Mouse (Mus musculus) neural tube, embryonic 14.5 days (tissue): Measurements from ENCODE around the gene Lmntd2. TPM values are rescaled to one million over a fixed set of nuclear protein-coding genes. Genes with fewer than 3 reads are reported as not detected.
A peak's percentile ranks its signal among the peaks of the same experiment; 100 is the strongest.

ENCODE experiments used
- ATAC-seq: fragments of 200-750 bp; cut with Nextera tagmentation; 2 replicates; pipeline ENCODE4 v1.8.0; 2017; ENCODE audit warnings: low read depth, mild to moderate bottlenecking, moderate TSS enrichment, moderate library complexity
- H3K27ac ChIP-seq: fragments of 300-500 bp; sonication (generic); 2 replicates; pipeline ENCODE4 v1.5.1; 2014; ENCODE audit warnings: low read depth, mild to moderate bottlenecking, control low read depth, low read length, moderate library complexity, mixed read lengths
- H3K27me3 ChIP-seq: fragments of 300-500 bp; sonication (generic); 2 replicates; pipeline ENCODE4 v1.6.1; 2014; ENCODE audit warnings: low read length; ENCODE audit not compliant: control insufficient read depth, insufficient read depth
- H3K36me3 ChIP-seq: fragments of 300-500 bp; sonication (generic); 2 replicates; pipeline ENCODE4 v1.6.1; 2014; ENCODE audit warnings: low read length, mixed read lengths; ENCODE audit not compliant: control insufficient read depth, insufficient read depth
- H3K4me1 ChIP-seq: fragments of 300-500 bp; sonication (generic); 2 replicates; pipeline ENCODE4 v1.6.1; 2014; ENCODE audit warnings: low read length; ENCODE audit not compliant: control insufficient read depth, insufficient read depth
- H3K4me2 ChIP-seq: fragments of 300-500 bp; sonication (generic); 2 replicates; pipeline ENCODE4 v1.6.1; 2014; ENCODE audit warnings: mild to moderate bottlenecking, low read depth, low read length, control low read depth
- H3K4me3 ChIP-seq: fragments of 300-500 bp; sonication (generic); 2 replicates; pipeline ENCODE4 v1.5.1; 2014; ENCODE audit warnings: low read depth, low read length, control low read depth, mixed read lengths
- H3K9ac ChIP-seq: fragments of 300-500 bp; sonication (generic); replicated peaks from 2 replicates; pipeline ENCODE4 v1.6.1; 2014; ENCODE audit warnings: low read depth, mild to moderate bottlenecking, control low read depth, low read length, mixed read lengths
- H3K9me3 ChIP-seq: fragments of 300-500 bp; sonication (generic); 2 replicates; pipeline ENCODE4 v1.6.1; 2016; ENCODE audit warnings: low read length; ENCODE audit not compliant: control insufficient read depth
- WGBS: fragments of 180-500 bp; shearing (Covaris S2); extraction: QIAGEN DNeasy Blood & Tissue Kit; methylation state at CpG from one replicate; pipeline ENCODE4 v1.1.7; 2014; 5-methylcytosine and 5-hydroxymethylcytosine counted together
- polyA plus RNA-seq: library from polyadenylated mRNA; unstranded; fragments of >200 nt; fragmentation: Nextera tagmentation; extraction: Ambion mirVana; gene quantifications from 2 replicates; pipeline ENCODE4 v1.2.1, GENCODE M21; 2014

The Lmntd2 gene
- polyA plus RNA-seq, 1 experiment from 2014 or later: 0.21 TPM

DNA sequence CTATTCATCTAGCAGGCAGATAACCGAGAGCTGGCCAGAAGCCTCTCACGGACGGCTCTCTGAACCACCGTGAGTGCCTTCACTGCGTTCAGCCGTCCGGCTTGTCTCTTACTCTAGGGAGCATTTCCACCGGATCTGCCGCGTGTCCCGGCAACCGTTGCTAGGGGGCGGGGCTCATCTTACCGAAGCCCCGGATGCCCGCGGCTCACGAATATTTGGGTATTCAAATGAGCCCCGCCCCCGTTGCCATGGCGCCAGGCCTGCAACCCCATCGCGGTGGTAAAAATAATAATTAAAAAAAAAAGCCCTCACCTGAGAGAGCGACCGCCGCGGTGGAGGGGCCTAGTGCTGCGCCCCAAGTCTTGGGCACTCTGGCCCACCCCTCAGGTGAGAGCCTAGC is 19.1 kb downstream of the Lmntd2 start:
- peak overlapping the region; percentile 54 for H3K9ac ChIP-seq
- H3K27me3 ChIP-seq: no peaks in the 10 kb centered on the region
- H3K36me3 ChIP-seq: peaks cover 26% of the 10 kb centered on the region
- H3K4me3 ChIP-seq: peak overlapping the region; percentile 94
- peaks cover 9% of the 10 kb centered on the region for H3K4me1 ChIP-seq
- peak overlapping the region; percentile 71 for H3K27ac ChIP-seq
- H3K9me3 ChIP-seq: no peaks in the 10 kb centered on the region
- H3K4me2 ChIP-seq: peak overlapping the region; percentile 98
- under 1% methylated on average over 28 of the region's 28 CpGs for WGBS
- peak; percentile 38; the same call in 1 of the 2 replicates for ATAC-seq

DNA sequence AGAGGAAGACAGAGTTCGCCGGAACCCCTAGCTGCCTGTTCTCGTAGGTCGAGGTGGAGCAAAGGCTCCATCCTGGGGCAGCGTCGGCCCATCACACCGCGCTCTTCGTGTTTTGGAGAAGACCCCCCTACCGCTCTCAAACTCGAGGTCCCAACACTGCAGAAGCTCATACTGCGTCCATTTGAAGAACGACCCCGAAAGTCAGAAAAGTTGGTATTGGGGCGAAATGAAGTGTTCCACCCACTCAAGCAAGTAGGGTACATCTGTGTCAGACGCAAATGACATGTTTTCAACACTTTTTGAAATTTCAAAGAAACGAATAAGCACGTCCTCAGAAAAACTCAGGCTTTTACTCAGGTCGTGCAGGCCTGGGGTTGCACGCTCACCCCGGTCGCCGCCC is 19.5 kb downstream of the Lmntd2 start:
- no peaks in the 10 kb centered on the region for H3K27me3 ChIP-seq
- H3K4me1 ChIP-seq: peaks cover 9% of the 10 kb centered on the region
- WGBS: 1% methylated on average over 23 of the region's 23 CpGs
- H3K9ac ChIP-seq: peak overlapping the region; percentile 54
- H3K36me3 ChIP-seq: peaks cover 30% of the 10 kb centered on the region
- H3K9me3 ChIP-seq: no peaks in the 10 kb centered on the region
- peak overlapping the region; percentile 71 for H3K27ac ChIP-seq
- ATAC-seq: no peak
- H3K4me3 ChIP-seq: peak overlapping the region; percentile 94
- H3K4me2 ChIP-seq: peak overlapping the region; percentile 98

DNA sequence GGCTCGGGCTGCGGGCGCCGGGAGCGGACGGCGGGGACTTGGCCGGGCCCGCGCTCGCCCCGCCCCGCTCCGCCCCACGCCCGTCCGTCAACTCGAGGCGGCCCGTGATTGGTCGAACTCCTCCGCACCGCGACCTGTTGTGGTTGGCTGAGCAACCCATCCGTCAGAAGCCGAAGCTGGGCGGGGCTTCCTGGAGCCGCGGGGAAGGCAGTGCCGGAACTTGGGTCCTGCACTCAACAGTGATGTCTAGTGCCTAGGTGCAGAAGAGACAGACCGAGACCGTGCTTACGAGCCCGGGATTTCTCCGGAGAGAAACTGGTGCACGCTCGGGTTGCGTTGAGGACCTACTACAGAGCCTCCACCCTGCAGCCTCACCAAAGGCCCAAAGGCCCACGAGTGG is 19.9 kb downstream of the Lmntd2 start, which contains the start of the genes Hras and Lrrc56:
TSS of gene Hras (minus strand) at position 58 of the 400 bp plus-strand sequence.
TSS of gene Lrrc56 (plus strand) at position 210 of the 400 bp plus-strand sequence.
- H3K9me3 ChIP-seq: no peaks in the 10 kb centered on the region
- H3K27me3 ChIP-seq: no peaks in the 10 kb centered on the region
- peak within 1 kb of the TSS; percentile 92 for H3K9ac ChIP-seq
- peak; percentile 94 for ATAC-seq
- H3K4me3 ChIP-seq: peak within 1 kb of the TSS; percentile 94
- H3K4me1 ChIP-seq: peaks cover 9% of the 10 kb centered on the region
- WGBS: 0% methylated on average over 39 of the region's 39 CpGs
- peaks cover 31% of the 10 kb centered on the region for H3K36me3 ChIP-seq
- H3K4me2 ChIP-seq: peak within 1 kb of the TSS; percentile 98
- H3K27ac ChIP-seq: peak within 1 kb of the TSS; percentile 75

DNA sequence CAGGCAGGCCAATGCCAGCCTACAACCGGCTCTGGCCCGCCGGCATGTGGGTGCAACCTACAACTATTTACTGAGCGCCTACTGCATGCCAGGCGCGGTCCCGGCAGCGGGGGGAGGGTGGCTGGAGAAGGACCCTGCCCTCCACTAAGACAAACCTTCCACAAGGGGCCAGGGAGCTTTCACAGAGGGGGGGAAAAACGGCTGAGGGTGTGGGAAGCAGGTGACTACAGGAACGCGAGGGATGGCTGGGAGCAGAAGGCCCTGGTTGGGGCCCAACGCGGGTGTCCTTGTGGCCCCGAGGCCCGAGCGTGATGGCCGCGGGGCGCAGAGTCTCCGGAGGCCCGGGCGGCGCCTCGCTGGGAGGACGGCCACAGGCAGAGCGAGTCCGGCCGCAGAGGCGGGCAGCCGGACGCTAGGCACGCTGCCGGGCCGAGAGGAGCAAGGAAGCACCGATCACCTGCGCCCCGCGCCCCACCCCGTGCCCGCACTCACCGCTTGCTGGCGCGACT is 20.5 kb downstream of the Lmntd2 start:
- peak; percentile 10 for ATAC-seq
- Histone ChIP-seq H3K4me1 (peaks cover 9% of the 10 kb centered on the region), H3K9ac (peak overlapping the region; percentile 92), H3K9me3 (no peaks in the 10 kb centered on the region), H3K36me3 (peaks cover 31% of the 10 kb centered on the region), H3K4me3 (peak overlapping the region; percentile 94), H3K27me3 (no peaks in the 10 kb centered on the region), H3K27ac (peak overlapping the region; percentile 75), H3K4me2 (peak overlapping the region; percentile 89)
- 3% methylated on average over 34 of the region's 43 CpGs for WGBS

DNA sequence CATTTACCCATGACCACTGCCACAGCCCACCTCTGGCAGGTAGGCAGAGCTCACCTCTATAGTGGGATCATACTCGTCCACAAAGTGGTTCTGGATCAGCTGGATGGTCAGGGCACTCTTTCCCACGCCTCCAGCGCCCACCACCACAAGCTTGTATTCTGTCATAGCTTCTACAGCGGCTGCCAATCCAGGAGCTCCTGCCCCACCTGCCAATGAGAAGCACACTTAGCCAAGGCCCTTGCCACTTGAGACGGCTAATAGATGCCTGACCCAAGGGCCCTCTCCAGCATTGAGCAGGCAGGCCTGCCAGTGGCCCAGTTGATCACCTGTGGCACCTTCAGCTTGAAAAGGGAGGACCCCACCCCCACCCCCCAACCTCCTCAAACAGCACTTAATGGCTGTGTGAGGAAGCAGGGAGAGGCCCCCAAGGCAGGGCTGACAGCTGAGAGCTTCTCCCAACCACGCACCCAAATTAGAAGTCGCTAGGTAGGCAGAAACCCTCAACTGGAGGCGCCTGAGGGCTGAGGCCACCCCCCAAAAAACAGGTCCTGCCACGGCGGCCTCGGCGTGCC is 21.0 kb downstream of the Lmntd2 start:
- Histone ChIP-seq H3K4me2 (peak overlapping the region; percentile 89), H3K9me3 (no peaks in the 10 kb centered on the region), H3K27ac (peak overlapping the region; percentile 75; the same call in 1 of the 2 replicates), H3K36me3 (peaks cover 31% of the 10 kb centered on the region), H3K27me3 (no peaks in the 10 kb centered on the region), H3K9ac (peak overlapping the region; percentile 92), H3K4me1 (peaks cover 9% of the 10 kb centered on the region), H3K4me3 (peak overlapping the region; percentile 94)
- WGBS: 31% methylated on average over 12 of the region's 12 CpGs
- no peak for ATAC-seq

DNA sequence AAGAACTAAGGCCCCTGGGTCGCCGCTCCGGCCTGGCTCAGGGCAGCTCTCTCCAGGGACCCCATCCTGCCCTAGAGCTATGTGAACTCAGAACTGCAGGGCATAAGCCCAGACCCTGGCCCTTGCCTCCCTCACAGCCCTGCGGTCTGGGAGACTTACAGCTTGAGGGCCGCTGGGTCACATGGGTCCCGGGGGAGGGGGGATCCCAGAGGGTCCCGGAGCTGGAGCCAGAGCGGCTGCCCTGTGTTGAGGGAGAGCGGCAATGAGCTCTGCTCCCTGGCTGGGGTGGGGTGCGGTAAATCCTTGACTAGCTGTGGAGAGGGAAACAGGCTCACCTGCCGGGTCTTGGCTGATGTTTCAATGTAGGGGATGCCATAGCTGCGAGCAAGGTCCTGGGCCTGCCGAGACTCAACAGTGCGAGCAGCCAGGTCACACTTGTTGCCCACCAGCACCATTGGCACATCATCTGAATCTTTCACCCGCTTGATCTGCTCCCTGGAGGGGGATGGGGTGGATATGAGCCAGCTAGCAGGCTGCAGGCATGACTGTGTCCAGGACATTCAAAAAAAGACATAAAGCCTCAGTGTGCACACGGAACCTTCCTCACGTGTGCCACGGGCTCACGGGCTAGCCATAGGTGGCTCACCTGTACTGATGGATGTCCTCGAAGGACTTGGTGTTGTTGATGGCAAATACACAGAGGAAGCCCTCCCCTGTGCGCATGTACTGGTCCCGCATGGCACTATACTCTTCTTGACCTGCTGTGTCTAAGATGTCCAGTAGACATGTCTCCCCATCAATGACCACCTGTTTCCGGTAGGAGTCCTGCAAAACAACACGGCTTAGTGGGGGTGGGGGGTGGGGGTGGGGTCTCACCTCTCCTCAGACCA is 21.8 kb downstream of the Lmntd2 start:
- ATAC-seq: no peak

DNA sequence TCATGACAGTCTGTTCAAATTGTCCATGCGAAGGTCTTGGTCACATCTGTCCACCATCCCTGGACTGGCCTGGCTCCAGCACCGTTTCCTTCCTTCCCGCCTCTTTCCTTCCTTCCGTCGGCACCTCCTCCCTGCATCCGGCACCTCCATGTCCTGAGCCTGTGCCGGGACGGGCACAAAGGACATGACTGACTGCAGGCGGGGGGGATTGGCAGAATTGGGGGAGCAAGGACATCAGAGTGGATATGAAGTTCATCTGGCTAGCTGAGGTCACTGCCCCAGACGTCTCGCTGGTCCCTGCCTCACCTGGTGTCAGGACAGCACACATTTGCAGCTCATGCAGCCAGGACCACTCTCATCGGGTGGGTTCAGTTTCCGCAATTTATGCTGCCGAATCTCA is 22.8 kb downstream of the Lmntd2 start:
- H3K27me3 ChIP-seq: no peaks in the 10 kb centered on the region
- H3K4me1 ChIP-seq: peaks cover 9% of the 10 kb centered on the region
- H3K9me3 ChIP-seq: no peaks in the 10 kb centered on the region
- no peak overlapping the region for H3K27ac ChIP-seq
- WGBS: 94% methylated on average over 14 of the region's 14 CpGs
- no peak for ATAC-seq
- no peak overlapping the region for H3K4me2 ChIP-seq
- no peak overlapping the region for H3K4me3 ChIP-seq
- H3K36me3 ChIP-seq: peaks cover 31% of the 10 kb centered on the region
- H3K9ac ChIP-seq: no peak overlapping the region

More for the DNA sequence above, 21.8 kb downstream of the Lmntd2 start:
- H3K27ac ChIP-seq: no peak overlapping the region
- H3K4me2 ChIP-seq: peak overlapping the region; percentile 89; the same call in 1 of the 2 replicates
- H3K4me3 ChIP-seq: no peak overlapping the region
- no peak overlapping the region for H3K9ac ChIP-seq
- WGBS: 90% methylated on average over 24 of the region's 24 CpGs
- H3K9me3 ChIP-seq: no peaks in the 10 kb centered on the region
- peaks cover 9% of the 10 kb centered on the region for H3K4me1 ChIP-seq
- no peaks in the 10 kb centered on the region for H3K27me3 ChIP-seq
- peaks cover 31% of the 10 kb centered on the region for H3K36me3 ChIP-seq

DNA sequence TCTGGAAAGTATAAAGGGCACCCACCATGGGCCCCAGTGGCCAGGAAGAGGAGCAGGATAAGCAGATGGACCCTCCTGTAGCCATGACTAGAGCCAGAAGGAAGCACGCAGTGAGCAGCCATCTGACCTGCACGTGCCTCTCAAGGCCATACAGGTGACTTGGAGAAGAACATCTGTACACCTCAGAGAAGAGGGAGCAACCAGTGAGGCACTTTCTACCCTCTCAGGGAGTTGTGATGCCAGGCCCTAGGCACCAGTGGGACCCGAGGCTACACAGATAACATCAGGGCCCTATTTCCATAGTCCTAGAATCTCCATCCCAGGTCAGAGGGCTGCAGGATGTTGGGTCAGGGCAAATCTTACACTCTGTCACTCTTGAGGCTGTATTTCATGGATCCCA is 23.7 kb downstream of the Lmntd2 start:
- no peak for ATAC-seq
- peaks cover 9% of the 10 kb centered on the region for H3K4me1 ChIP-seq
- no peaks in the 10 kb centered on the region for H3K27me3 ChIP-seq
- H3K4me2 ChIP-seq: no peak overlapping the region
- H3K4me3 ChIP-seq: no peak overlapping the region
- H3K36me3 ChIP-seq: peaks cover 31% of the 10 kb centered on the region
- 100% methylated on average over 3 of the region's 3 CpGs for WGBS
- H3K27ac ChIP-seq: no peak overlapping the region
- H3K9me3 ChIP-seq: no peaks in the 10 kb centered on the region
- no peak overlapping the region for H3K9ac ChIP-seq

DNA sequence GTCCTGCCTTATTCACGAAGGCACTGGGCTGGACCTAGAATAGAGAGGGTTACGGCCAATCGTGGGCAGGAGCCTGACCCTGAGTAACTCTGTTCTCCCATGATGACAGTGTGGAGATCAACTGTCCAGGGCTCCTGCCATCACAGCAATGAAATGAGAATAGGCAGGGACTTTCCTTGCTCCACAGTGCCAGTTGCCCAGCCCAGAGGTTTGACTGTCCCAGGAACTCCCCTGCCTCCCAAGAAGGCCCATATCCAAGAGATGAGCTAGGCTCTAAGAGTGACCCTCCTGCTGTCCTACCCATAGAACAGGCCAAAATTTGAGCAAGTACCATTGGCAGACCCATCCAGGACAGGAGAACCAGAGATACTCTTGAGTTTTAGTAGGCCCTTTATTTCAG is 25.1 kb downstream of the Lmntd2 start:
- Histone ChIP-seq H3K27me3 (no peaks in the 10 kb centered on the region), H3K9me3 (no peaks in the 10 kb centered on the region), H3K9ac (no peak overlapping the region), H3K4me1 (peaks cover 9% of the 10 kb centered on the region), H3K4me2 (no peak overlapping the region), H3K36me3 (peaks cover 31% of the 10 kb centered on the region), H3K27ac (no peak overlapping the region), H3K4me3 (no peak overlapping the region)
- ATAC-seq: no peak
- 97% methylated on average over 3 of the region's 3 CpGs for WGBS
